Mouse (Mus musculus): ENCODE results near the gene Pnrc1.
"Not testable (repeated sequence)": the region's sequence is repeated elsewhere in the genome, so short reads cannot be mapped to it uniquely, and the experiment has no call there.

Gene Pnrc1

DNA sequence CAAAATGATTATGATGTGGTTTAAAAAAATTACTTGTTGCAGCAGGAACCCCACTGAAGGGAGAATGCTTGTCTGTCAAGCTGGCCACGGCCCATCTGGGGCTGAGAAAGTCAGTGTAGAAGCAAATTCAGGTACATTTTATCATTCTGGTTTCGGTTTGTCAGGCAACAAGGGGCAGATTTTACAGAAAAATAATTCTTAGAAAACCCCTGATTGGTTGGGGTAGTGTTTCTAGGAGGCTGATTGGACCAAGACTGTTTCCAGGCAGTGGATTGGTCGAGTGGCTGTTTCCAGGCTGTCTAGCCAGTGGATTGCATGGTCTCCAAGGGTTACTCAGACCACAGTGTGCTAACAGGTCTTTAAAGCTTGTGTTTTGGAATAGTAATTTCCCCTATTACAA, at the start of gene Pnrc1:
Gene Pnrc1, minus strand, starts transcription at position 162 of the 400 bp plus-strand sequence.
- peak; percentile 51 for DNase-seq

DNA sequence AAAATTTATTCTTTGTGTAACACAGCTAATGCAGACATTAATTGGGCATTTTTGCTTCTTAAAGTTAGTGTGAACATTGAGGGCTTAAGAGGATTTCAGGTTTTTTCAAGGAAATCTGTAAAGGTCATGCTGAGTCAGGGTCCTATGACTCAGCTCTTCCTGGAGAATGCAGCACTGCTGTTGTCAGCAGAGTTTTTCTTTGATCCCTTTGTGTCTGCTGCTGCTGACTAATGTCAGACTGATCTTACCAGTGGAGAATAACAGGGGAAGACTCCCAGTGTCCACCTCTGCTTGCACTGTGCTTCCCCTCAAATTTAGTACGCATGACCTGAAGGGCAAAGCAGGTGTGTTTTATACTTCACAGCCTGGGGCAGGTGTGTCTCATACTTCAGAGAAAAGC, 48.0 kb upstream of the Pnrc1 start:
- no peak for DNase-seq

DNA sequence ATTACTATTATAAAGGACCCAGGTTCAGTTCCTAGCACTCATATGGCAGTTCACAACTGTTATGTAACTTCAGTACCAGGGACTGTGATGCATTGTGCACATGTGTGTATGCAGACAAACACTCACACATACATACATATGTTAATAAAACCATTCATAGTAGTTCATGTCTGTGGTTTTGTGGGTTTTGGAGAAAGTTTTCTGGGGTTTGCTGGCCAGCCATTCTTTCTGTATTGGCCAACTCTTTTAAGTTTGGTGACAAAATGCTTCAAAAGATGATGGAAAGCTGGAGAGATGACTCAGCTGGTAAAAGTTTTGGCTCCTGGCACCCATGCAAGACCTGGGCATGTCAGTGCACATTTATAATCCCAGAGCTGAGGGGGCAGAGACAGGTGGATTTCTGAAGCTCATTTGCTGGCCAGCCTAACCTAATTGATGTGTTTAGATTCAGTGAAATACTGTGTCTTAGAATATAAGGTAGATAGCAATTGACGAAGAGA, 43.0 kb upstream of the Pnrc1 start:
- no peak for DNase-seq

DNA sequence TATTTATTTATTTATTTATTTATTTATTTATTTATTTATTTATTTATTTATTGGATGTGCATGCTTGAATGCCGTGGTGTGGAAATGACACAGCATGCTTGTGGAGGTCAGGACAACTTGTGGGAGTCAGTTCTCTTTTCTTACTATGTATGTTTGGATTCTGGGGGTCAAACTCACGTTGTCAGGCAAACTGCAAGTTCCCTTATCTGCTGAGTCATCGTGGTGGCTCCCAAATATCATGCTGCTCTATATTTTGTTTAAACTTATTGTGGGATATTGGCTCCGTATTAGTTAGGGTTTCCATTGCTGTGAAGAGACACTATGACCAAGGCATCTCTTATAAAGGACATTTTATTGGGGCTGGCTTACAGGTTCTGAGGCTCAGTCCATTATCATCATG, 41.2 kb upstream of the Pnrc1 start:
- DNase-seq, result no peak

DNA sequence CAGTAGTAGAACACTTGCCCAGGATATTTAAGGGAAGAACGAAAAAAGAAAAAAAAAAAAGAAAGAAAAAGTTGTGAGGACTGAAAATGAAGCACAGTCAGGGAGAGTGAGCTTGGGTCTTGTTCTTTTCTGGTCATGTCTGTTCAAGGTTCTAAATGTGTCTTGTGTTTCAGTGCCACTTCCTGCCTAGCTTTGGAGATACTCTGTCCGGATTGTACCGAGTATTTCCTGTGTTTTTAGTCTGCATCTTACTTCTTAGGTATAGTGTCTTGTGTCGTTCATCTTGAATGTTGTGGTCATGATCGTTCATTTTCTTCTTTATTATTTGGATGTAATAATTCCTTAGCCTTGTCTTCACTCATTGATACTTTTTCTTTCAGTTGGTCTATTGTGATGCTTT, 25.9 kb upstream of the Pnrc1 start:
- DNase-seq, result no peak

DNA sequence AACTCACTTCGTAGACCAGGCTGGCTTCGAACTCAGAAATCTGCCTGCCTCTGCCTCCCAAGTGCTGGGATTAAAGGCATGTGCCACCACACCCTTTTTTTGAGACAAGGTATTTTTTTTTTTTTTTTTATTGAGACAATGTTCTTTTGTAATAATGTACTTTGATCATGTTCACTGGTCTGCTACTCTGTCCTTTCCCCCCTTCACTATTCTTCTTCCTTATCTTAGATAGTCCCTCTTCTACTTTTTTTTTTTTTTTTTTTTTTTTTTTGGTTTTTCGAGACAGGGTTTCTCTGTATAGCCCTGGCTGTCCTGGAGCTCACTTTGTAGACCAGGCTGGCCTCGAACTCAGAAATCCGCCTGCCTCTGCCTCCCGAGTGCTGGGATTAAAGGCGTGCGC, 24.2 kb upstream of the Pnrc1 start:
- not testable (repeated sequence) for DNase-seq

DNA sequence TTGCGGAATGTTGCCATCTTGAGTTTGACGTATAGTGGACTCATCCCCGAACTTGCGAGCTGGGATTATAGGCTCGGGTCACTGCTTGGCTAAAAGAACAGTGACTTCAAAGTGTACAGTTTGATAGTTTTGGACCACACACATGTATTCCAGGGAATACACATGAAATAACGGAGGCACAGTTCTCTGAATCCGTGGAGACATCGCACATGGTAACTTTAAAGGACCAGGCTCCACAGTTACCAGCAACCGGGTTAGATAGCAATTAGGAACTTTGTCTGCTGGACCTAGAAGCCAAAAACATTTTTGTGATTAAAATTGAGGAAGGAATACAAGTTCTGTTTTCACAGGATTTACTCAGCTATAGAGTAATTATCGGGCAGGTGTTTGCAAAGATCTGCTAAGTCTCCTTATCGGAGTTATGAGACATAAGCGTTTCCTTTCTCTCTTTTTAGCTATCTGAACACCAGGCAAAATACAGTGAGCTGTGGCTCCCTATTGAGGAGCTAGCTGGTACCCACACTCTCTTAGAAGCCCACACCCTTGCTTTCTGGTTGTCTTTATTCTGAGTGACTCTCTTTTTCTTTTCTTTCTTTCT, 21.0 kb upstream of the Pnrc1 start:
- DNase-seq, result no peak

GRCm38 (mm10) chr4:33309764-33310757, 20.1 kb upstream of the Pnrc1 start, which contains the start of gene Rngtt:
TSS of gene Rngtt (plus strand) at chr4:33310311.
- DNase-seq, result peak; percentile 96

DNA sequence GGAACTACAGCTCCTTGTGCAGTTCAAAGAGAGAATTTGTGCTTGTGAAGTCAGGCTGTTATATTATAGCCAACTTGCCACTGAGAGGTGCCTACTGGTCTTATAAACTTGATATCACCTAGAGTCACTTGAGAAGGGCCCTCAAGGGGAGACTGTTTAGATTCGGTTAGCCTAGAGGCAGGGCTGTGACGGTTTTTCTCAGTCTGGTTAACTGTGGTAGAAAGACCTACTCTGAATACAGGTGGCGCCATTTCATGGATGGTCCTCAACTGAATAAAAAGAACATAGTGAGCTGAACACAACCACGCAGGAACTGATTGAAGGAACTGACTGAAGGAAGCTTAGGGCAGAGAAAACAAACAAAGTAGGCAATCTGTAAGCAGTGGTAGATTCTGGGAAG, 17.2 kb upstream of the Pnrc1 start:
- no peak for DNase-seq

DNA sequence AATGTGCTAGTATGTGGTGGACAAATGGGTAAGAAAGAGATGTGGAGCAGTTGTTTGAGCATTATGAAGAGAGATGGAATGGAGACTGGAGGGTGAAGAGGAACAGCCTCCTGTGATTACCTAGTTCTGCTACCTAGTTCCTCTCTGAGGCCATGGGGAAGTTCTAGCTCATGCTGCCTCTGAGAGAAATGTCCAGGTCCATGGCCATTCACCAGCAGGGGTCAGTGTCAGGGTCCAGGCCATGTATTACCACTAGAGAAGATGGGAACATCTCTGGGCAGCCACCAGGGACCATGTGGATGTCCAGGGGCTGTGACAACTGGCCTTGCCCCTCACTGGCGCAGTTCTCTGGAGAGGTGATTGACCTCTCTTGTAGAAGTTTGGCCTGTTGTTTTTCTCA, 13.1 kb upstream of the Pnrc1 start:
- DNase-seq, result no peak

- not testable (repeated sequence) for DNase-seq
Observed at GRCm38 (mm10) chr4:33300891-33301665, 11.1 kb upstream of the Pnrc1 start.

GRCm38 (mm10) chr4:33292409-33293370, 2.7 kb upstream of the Pnrc1 start:
- DNase-seq, result peak; percentile 87

DNA sequence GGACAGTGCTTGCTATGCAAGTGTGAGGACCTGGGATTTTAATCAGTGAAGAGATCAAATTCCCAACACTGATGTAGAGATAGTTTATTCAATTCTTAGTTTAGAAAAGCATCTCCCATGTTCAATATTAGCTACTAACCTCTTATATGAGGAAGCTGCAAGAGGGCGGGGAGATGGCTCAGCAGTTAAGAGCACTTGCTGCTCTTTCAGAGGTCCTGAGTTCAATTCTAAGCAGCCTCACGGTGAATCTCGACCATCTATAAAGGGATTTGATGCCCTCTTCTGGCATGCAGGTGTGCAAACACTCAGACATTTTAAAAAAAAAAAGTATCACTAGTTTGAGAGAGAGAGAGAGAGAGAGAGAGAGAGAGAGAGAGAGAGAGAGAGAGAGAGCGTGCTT, 915 bp upstream of the Pnrc1 start:
- DNase-seq, result no peak

DNA sequence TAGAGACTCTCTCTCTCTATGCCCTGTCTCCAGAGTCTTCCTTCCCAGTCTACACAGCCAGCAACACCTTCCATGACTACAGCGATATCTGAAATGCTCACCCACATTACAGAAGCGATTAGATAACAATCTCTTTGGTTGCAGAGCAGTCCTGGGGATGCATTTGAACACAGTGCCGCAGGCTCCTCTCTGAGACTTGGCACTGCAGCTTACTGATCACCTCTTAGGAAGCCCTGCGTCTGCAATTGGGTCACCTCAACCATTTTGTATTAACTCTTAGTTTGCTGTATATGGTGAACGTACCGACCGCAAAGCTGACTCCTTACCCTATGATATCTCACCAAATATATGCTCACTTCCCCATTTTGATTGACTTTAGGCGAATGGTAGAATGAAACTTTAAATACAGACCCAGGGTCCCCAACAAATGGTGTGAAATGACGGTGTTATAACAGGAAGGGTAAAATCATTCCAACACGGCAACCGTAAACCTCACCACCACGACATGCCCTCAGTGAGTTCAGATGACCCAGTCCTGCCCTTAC, 785 bp downstream of the Pnrc1 start:
- no peak for DNase-seq

DNA sequence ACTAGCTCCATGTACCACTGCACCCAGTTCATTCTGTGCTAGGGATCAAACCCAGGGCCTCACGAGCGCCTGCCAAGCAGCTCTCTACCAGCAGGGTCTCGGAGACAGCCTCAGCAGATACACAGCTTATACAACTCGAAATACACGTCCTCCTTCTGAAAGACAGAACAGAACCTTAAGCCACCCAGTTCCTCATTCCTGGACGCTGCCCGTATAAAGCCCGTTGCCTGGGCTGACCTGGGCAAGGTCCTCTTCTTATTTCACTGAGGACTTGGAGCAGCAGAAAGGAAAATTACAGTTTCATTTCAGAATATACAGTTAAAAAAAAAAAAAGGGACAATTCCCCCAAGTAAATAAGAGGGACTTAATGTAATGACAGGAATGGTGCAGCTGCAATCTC, 4.5 kb downstream of the Pnrc1 start:
- no peak for DNase-seq

DNA sequence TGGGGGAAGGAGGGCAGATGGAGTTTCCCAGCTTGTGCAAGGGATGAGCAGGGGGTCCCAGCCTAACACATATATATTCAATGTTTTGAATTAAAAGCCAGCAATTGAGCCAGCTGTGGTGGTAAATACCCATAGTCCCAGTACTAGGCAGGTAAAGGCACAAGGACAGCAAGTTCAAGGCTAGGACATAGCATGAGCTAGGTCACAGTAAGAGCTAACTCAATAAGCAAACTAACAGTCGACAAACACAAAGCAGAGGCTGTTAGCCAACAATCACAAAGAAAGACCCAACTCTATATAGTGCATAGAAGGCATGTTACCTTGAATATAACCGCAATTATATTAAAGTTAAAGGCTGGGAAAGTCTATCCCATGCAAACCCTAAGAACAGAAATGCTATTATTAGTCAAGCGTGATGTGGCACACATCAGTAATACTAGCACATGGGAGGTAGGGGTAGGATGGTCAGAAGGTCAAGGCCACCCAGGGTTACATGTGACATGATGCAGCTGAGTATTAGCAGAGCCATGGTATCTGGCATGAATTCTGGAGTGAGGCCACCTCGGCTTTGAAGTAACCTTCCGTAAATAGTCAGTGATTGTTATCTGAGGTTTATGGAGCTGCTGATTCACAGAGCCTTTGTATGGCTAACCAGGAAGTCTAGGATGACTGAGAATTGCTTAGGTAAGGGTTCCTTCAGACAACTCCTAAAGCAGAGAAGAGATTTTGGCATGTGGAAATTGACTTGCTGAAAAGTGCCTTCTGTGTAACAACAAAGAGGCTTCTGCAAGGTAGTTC, 5.7 kb downstream of the Pnrc1 start:
- DNase-seq, result no peak

DNA sequence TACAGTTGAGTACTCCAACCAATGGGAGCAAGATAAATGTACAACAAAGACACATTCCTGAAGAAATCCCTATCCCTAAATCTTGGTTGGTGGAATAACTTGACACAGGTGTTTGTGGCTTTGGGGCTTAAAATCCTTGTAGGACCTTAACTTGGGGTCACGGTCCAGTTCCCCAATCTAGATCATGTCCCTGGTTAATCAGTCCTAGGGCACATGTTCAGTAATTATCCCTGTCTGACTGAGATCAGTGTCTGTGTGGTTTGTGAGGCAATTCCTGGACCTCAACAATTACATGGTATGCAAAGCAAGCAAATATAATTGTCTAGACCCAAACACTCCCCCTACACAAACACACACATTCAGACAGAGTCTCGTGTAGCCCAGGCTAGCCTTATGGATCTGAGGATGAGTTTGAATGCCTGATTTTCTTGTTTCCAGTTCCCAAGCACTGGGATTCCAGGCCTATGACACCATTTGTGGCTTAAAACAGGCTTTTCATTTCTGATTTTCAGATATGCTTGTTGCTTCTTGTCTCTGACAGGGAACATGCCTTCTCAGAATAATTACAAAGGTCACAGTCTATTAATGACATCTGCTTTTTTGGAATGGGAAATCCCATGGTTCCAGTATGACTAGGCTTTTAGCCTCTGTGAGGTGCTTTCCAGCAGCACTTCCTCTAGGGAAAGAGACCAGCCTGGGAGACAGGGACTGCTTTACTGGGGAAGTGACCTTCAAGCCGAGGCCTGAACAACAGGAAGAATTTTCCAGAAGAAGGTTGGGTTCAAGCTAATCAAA, 7.9 kb downstream of the Pnrc1 start:
- no peak for DNase-seq

DNA sequence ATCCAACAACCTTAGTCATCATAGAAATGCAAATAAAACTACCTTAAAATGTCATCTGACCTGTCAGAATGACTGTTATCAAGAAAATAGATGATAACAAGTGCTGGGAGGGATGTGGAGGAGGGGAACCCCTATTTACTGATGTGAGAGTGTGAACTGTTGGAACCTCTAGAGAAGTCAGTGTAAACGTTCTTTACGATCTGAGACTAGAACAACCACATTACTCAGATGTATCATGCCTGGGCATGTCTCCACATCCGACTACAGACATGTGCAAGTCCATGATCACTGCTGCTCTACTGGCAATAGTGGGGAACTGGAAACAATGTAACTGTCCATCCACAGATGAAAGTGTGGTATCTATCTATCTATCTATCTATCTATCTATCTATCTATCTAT, 16.5 kb downstream of the Pnrc1 start:
- no peak for DNase-seq

DNA sequence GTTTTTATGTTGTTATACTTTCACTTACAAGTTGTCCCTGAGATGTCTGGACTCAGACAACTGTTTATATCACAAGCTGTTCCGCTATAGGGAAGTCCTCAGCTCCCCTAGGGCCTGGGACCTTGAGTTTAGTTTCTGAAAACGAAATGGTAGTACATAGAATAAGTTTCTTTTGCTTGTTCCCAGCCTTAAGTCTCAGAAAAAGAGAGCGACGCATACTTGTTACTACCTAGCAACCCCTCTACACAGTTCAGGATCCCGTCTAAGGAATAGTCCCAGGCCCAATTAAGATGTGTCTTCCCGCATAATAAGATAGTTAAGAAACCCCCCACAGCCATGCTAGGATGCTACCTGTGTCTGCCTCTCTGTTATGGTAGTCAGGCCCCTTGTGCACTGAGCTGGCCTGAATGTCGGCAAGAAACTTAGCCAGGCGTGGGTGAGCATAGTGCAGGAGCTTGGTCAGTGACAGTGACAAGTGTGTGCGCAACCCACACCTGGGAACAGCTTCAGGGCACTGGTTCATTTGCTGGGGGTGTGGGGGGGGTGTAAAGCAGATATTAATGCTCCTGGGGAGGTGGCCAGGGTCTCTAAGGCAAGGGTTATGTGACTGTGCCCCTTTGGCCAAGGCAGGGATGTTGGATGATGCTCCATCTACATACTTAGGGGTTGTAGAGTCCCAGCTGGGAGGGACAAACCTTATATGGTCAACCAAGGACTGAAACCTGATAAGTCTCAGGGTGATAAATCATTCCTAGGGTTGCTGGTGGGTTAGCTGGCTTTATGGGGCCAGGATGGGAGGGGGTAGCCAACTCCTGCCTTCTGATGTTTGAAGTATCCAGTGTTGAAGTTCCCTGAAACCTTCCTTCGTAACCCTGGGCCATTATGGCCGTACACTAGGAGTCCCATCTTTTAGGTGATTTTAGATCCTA, 19.3 kb downstream of the Pnrc1 start:
- no peak for DNase-seq

Measured in lung, postnatal 14 days (tissue).